ENCODE assay signal across 22 mouse cellular contexts in the genomic region with DNA sequence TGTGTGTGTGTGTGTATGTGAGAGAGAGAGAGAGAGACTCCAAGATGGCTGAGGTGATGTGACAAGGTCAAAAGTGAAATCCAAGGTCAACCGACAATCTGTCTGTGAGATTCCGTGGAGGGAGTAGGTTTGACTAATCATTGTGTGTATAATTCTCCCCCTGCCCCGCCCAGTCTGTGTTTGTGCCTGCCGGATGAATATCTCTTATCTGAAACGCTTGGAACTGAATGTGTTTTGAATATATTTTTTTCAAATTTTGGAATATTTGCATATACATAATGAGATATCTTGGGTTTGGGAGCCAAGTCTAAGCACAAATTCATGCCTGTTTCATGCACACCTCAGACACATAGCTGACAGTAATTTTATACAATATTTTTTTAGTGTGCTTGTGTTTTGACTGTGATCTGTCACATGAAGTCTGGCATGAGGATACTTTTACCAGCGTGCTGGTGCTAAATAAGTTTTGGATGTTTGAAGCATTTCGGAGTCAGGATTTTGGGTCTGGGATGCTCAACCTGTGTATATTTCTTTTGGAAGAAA. TPM values are rescaled to one million over a fixed set of nuclear protein-coding genes. Genes with fewer than 3 reads are reported as not detected.
"Had no signal": no experiment of that assay in that cellular context is flagged by ENCODE, and none has a peak within 500 bp of the region (broad histone marks: within the 10 kb centered on the region; RNA-seq: fewer than 3 reads in every experiment).

No protein-coding gene starts in this region.

- ATAC-seq: liver, embryonic 12.5 days; midbrain, embryonic 15.5 days had no signal

- DNase-seq: kidney, adult 8-10 months; kidney, postnatal 10 days; kidney, postnatal 4 days; liver; lung, postnatal 14 days; right cerebral cortex, adult 18-20 months; right cerebral cortex, postnatal 14 days; right cerebral cortex, postnatal 4 days; thymus, adult 2 months; thymus, postnatal 25 days had no signal

- H3K4me2 ChIP-seq: kidney, embryonic 15.5 days; limb, embryonic 13.5 days; liver, embryonic 12.5 days; liver, embryonic 15.5 days; lung, embryonic 15.5 days; midbrain, embryonic 12.5 days; midbrain, embryonic 15.5 days; neural tube, embryonic 12.5 days; neural tube, embryonic 15.5 days had no signal

- H3K9ac ChIP-seq: kidney, embryonic 15.5 days; limb, embryonic 13.5 days; liver, embryonic 12.5 days; liver, embryonic 15.5 days; lung, embryonic 15.5 days; midbrain, embryonic 12.5 days; midbrain, embryonic 15.5 days; neural tube, embryonic 12.5 days; neural tube, embryonic 15.5 days had no signal

- H3K9me3 ChIP-seq: kidney, embryonic 15.5 days; limb, embryonic 10.5 days; limb, embryonic 13.5 days; liver, embryonic 12.5 days; liver, embryonic 15.5 days; lung, embryonic 15.5 days; midbrain, embryonic 12.5 days; midbrain, embryonic 15.5 days; neural tube, embryonic 12.5 days; neural tube, embryonic 15.5 days had no signal

- H3K27me3 ChIP-seq: kidney, embryonic 15.5 days; limb, embryonic 13.5 days; liver, embryonic 12.5 days; liver, embryonic 15.5 days; lung, embryonic 15.5 days; midbrain, embryonic 12.5 days; midbrain, embryonic 15.5 days; neural tube, embryonic 12.5 days; neural tube, embryonic 15.5 days had no signal

- H3K27ac ChIP-seq: kidney, embryonic 15.5 days; limb, embryonic 10.5 days; limb, embryonic 13.5 days; liver, embryonic 12.5 days; liver, embryonic 15.5 days; lung, embryonic 15.5 days; macrophage; midbrain, embryonic 12.5 days; midbrain, embryonic 15.5 days; neural tube, embryonic 12.5 days; neural tube, embryonic 15.5 days; stomach, postnatal 0 days had no signal

- H3K4me3 ChIP-seq: kidney, embryonic 15.5 days; limb, embryonic 10.5 days; limb, embryonic 13.5 days; liver, embryonic 12.5 days; liver, embryonic 15.5 days; lung, embryonic 15.5 days; midbrain, embryonic 12.5 days; midbrain, embryonic 15.5 days; neural tube, embryonic 12.5 days; neural tube, embryonic 15.5 days had no signal

- H3K36me3 ChIP-seq: liver, embryonic 12.5 days; liver, embryonic 15.5 days; midbrain, embryonic 12.5 days; midbrain, embryonic 15.5 days; neural tube, embryonic 12.5 days; neural tube, embryonic 15.5 days had no signal

- H3K4me1 ChIP-seq: kidney, embryonic 15.5 days; limb, embryonic 10.5 days; limb, embryonic 13.5 days; liver, embryonic 12.5 days; liver, embryonic 15.5 days; lung, embryonic 15.5 days; midbrain, embryonic 12.5 days; midbrain, embryonic 15.5 days; neural tube, embryonic 15.5 days had no signal

RNA-seq across cellular contexts. Expression of a gene that starts 32.7 kb away (rescaled TPM):
- polyA plus RNA-seq: macrophage had no signal
